Mouse (Mus musculus): ENCODE data around the gene Gng2.

DNA sequence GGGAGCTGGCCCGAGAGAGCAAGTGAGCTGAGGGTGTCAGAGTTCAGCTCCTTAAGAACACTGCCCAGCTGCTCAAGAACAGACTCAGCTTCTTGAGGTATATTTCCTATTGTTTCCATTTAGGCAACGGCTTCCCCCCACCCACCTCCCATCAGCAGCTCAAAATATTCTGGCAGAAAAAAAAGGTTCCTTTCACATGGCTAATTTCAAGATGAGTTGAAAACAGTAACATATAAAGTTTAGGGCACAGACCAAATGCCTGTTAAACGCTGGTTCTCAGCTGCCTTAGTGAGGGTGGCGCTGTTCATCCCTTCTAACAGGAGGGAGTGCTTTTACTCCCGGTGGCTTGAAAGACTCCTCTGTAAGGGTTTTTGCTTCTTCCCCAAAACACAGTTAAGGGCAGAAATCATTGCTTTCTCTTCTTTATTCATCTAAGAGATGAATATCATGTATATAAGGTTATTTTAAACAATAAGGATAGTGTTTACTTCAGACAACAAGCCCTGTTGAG lies 8.4 kb downstream of the Gng2 start:
- TF ChIP-seq POLR2A (IDR thresholded peaks at IDR 0.05; ENCODE audit: low read depth, low read length) (no peak), CTCF (IDR thresholded peaks at IDR 0.05; ENCODE audit: extremely low read depth, insufficient read length, insufficient replicate concordance, low read depth, low read length) (no peak)

Measured in small intestine, adult 2 months (tissue).